Comparison of ENCODE assay signal across 13 mouse cellular contexts in the genomic region with DNA sequence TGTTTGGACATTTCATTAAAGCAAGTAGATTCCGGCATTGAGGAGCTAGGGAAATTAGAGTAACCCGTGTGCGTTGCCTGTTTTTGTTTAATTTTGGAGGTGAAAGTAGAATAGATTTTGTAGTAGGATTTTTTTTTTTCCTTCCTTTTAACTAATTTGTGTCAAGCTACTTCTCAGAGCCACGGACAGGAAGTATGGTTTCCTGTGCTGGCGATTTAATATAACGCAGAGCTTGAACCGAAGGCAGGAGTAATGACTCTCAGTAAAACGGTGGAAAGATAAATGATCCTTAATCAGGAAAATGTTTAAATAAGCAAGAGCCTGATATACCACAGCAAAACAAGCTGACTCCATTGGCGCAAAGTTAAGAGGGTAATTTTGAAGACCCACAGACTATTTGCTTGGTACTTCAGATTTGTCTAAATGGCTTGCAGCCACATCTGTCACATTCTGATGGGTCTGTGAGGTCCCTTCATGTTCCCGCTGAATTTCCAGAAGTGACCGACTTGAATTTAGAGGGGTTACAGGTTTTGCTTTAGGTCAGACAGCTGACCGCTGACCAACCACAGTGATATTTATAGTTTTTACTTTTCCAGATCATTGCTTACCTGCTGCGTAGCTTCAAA. TPM values are rescaled to one million over a fixed set of nuclear protein-coding genes. Genes with fewer than 3 reads are reported as not detected.
DNase-seq lines count a peak whose midpoint lies in the region; ATAC-seq and TF ChIP-seq lines count a peak whose summit lies in the region.
"Had no signal": no experiment of that assay in that cellular context is flagged by ENCODE, and none has a peak within 500 bp of the region (broad histone marks: within the 10 kb centered on the region; RNA-seq: fewer than 3 reads in every experiment).

No protein-coding gene starts in this region.

- 47% methylated on average over 13 of the region's 13 CpGs for WGBS in heart, embryonic 15.5 days
- 65% methylated on average over 13 of the region's 13 CpGs for WGBS in neural tube, embryonic 11.5 days
- 78% methylated on average over 13 of the region's 13 CpGs for WGBS in neural tube, embryonic 15.5 days
- 48% methylated on average over 13 of the region's 13 CpGs for WGBS in heart, postnatal 0 days

- no peak for ATAC-seq in heart, embryonic 15.5 days (replicated peaks; ENCODE audit: insufficient number of reproducible peaks, insufficient read depth, low FRiP score, low read depth)
- ATAC-seq in neural tube, embryonic 11.5 days (ENCODE audit: insufficient read depth, low FRiP score, low TSS enrichment): no peak
- ATAC-seq in neural tube, embryonic 15.5 days (ENCODE audit: low FRiP score): no peak
- no peak for ATAC-seq in heart, postnatal 0 days (ENCODE audit: insufficient read depth, low read depth)
- peak; percentile 35 for ATAC-seq in megakaryocyte progenitor cell, adult 5-6 weeks (replicated peaks; ENCODE audit: poor library complexity)
- ATAC-seq: midbrain, embryonic 13.5 days had no signal

- H3K4me1 ChIP-seq in heart, embryonic 15.5 days (replicated peaks): peaks cover 28% of the 10 kb centered on the region
- H3K4me1 ChIP-seq in neural tube, embryonic 11.5 days (ENCODE audit: control insufficient read depth, insufficient read depth, low read length): peaks cover 4% of the 10 kb centered on the region; the same call in 1 of the 2 replicates
- 0 out of 2 replicates have a peak, but pooled peaks cover 3% of the 10 kb centered on the region for H3K4me1 ChIP-seq in neural tube, embryonic 15.5 days
- peaks cover 3% of the 10 kb centered on the region; the same call in 1 of the 2 replicates for H3K4me1 ChIP-seq in heart, postnatal 0 days (ENCODE audit: control insufficient read depth, insufficient read depth)

- H3K4me3 ChIP-seq in heart, embryonic 15.5 days: no peak overlapping the region
- H3K4me3 ChIP-seq in neural tube, embryonic 11.5 days (ENCODE audit: low read depth, low read length): no peak overlapping the region
- no peak overlapping the region for H3K4me3 ChIP-seq in neural tube, embryonic 15.5 days (replicated peaks)
- no peak overlapping the region for H3K4me3 ChIP-seq in heart, postnatal 0 days (ENCODE audit: low read depth, low read length)
- no peak overlapping the region for H3K4me3 ChIP-seq in left cerebral cortex, adult 2 months
- H3K4me3 ChIP-seq: midbrain, embryonic 13.5 days had no signal

- DNase-seq in heart, postnatal 10 days: no peak
- DNase-seq in neural tube, embryonic 11.5 days (ENCODE audit: low spot score): no peak
- no peak for DNase-seq in heart, postnatal 0 days (ENCODE audit: low spot score)
- DNase-seq in right cerebral cortex, postnatal 14 days: no peak
- DNase-seq in left cerebral cortex, adult 2 months (ENCODE audit: extremely low spot score in 1 of 2, low spot score in 2 of 2): no peak
- DNase-seq: cerebellum, adult 9-11 months; gastrocnemius, postnatal 36 days had no signal

- H3K27ac ChIP-seq in heart, embryonic 15.5 days: peak overlapping the region; percentile 68
- peak overlapping the region; percentile 72 for H3K27ac ChIP-seq in neural tube, embryonic 11.5 days (ENCODE audit: low read depth, low read length)
- no peak overlapping the region for H3K27ac ChIP-seq in neural tube, embryonic 15.5 days (replicated peaks)
- 0 out of 2 replicates have a peak overlapping the region, but pooled peaks have one; percentile 30 for H3K27ac ChIP-seq in heart, postnatal 0 days (ENCODE audit: low read depth)
- no peak overlapping the region for H3K27ac ChIP-seq in left cerebral cortex, adult 2 months
- H3K27ac ChIP-seq: liver, embryonic 14.5 days; midbrain, embryonic 13.5 days had no signal

- no peaks in the 10 kb centered on the region for H3K9me3 ChIP-seq in heart, embryonic 15.5 days (replicated peaks)
- no peaks in the 10 kb centered on the region for H3K9me3 ChIP-seq in neural tube, embryonic 11.5 days (ENCODE audit: control insufficient read depth, low read length)
- no peaks in the 10 kb centered on the region for H3K9me3 ChIP-seq in neural tube, embryonic 15.5 days (replicated peaks)
- H3K9me3 ChIP-seq in heart, postnatal 0 days (replicated peaks; ENCODE audit: control insufficient read depth, low read length): no peaks in the 10 kb centered on the region
- H3K9me3 ChIP-seq: midbrain, embryonic 13.5 days had no signal

- H3K27me3 ChIP-seq in heart, embryonic 15.5 days: no peaks in the 10 kb centered on the region
- no peaks in the 10 kb centered on the region for H3K27me3 ChIP-seq in neural tube, embryonic 11.5 days (ENCODE audit: control insufficient read depth, insufficient read depth, low read length)
- no peaks in the 10 kb centered on the region for H3K27me3 ChIP-seq in neural tube, embryonic 15.5 days (replicated peaks)
- H3K27me3 ChIP-seq in heart, postnatal 0 days (ENCODE audit: control insufficient read depth, insufficient read depth, low read length): no peaks in the 10 kb centered on the region
- H3K27me3 ChIP-seq: midbrain, embryonic 13.5 days had no signal

- no peak overlapping the region for H3K9ac ChIP-seq in heart, embryonic 15.5 days
- H3K9ac ChIP-seq in neural tube, embryonic 11.5 days (ENCODE audit: low read length): no peak overlapping the region
- no peak overlapping the region for H3K9ac ChIP-seq in neural tube, embryonic 15.5 days (replicated peaks)
- no peak overlapping the region for H3K9ac ChIP-seq in heart, postnatal 0 days (replicated peaks; ENCODE audit: low read depth, low read length)
- H3K9ac ChIP-seq: liver, embryonic 14.5 days; midbrain, embryonic 13.5 days had no signal

- no peak for TF ChIP-seq EP300 in heart, postnatal 0 days (IDR thresholded peaks at IDR 0.05; ENCODE audit: low read depth)

- no peak for TF ChIP-seq CTCF in heart, postnatal 0 days (IDR thresholded peaks at IDR 0.05; ENCODE audit: low read depth)
- TF ChIP-seq CTCF in left cerebral cortex, adult 2 months (IDR thresholded peaks at IDR 0.05): no peak

- H3K36me3 ChIP-seq in heart, embryonic 15.5 days: no peaks in the 10 kb centered on the region
- H3K36me3 ChIP-seq in neural tube, embryonic 11.5 days (ENCODE audit: control insufficient read depth, insufficient read depth, low read length): no peaks in the 10 kb centered on the region
- no peaks in the 10 kb centered on the region for H3K36me3 ChIP-seq in neural tube, embryonic 15.5 days
- H3K36me3 ChIP-seq in heart, postnatal 0 days (replicated peaks; ENCODE audit: control insufficient read depth, insufficient read depth, low read length): no peaks in the 10 kb centered on the region
- H3K36me3 ChIP-seq: midbrain, embryonic 13.5 days had no signal

- intact Hi-C loops in heart, postnatal 10 days (cut with DNase I): no loop called here
- intact Hi-C loops in left cerebral cortex, adult 2 months (cut with DNase I): no loop called here

- H3K4me2 ChIP-seq in heart, embryonic 15.5 days: peak overlapping the region; percentile 1; the same call in 1 of the 2 replicates
- H3K4me2 ChIP-seq in neural tube, embryonic 11.5 days (ENCODE audit: low read depth): no peak overlapping the region
- H3K4me2 ChIP-seq in neural tube, embryonic 15.5 days: no peak overlapping the region
- 0 out of 2 replicates have a peak overlapping the region, but pooled peaks have one; percentile 6 for H3K4me2 ChIP-seq in heart, postnatal 0 days (ENCODE audit: low read depth, low read length)
- H3K4me2 ChIP-seq: midbrain, embryonic 13.5 days had no signal

RNA-seq across cellular contexts. Expression of gene 4930558K02Rik, which starts 38.7 kb away (rescaled TPM):
- not detected in 2 replicates for polyA plus RNA-seq in heart, embryonic 15.5 days (2015; fragmentation: Nextera tagmentation; extraction: Ambion mirVana)
- total RNA-seq in heart, postnatal 10 days (2021): not detected
- not detected in 2 replicates for polyA plus RNA-seq in neural tube, embryonic 11.5 days (2014; fragmentation: Nextera tagmentation; extraction: Ambion mirVana)
- polyA plus RNA-seq in neural tube, embryonic 15.5 days (2015; fragmentation: Nextera tagmentation; extraction: Ambion mirVana): 0.20 and 0.24 TPM in 2 replicates
- not detected in 2 replicates for total RNA-seq in heart, postnatal 0 days (2014; rRNA removed; ENCODE audit: low replicate concordance)
- polyA plus RNA-seq in heart, postnatal 0 days (2015; fragmentation: Nextera tagmentation; extraction: Ambion mirVana): not detected in 2 replicates
- total RNA-seq in megakaryocyte progenitor cell, adult 5-6 weeks (2015): 0.39 TPM in 1 of 2 replicates, not detected in the other
- not detected in 2 replicates for total RNA-seq in megakaryocyte progenitor cell, adult 5-6 weeks (2017)
- not detected for total RNA-seq in left cerebral cortex, adult 2 months (2021)
- total RNA-seq: gastrocnemius, postnatal 36 days had no signal
- polyA plus RNA-seq: large intestine, adult 2 months; liver, embryonic 14.5 days; midbrain, embryonic 13.5 days had no signal

RNA-seq across cellular contexts. Expression of gene Pigc, which starts 49.1 kb away (rescaled TPM):
- polyA plus RNA-seq in heart, embryonic 15.5 days (2015; fragmentation: Nextera tagmentation; extraction: Ambion mirVana): 25.4 and 29.3 TPM in 2 replicates
- total RNA-seq in heart, postnatal 10 days (2021): 10 to 100 TPM; 20.6 to 21.9 TPM
- polyA plus RNA-seq in neural tube, embryonic 11.5 days (2014; fragmentation: Nextera tagmentation; extraction: Ambion mirVana): 34.7 and 38.4 TPM in 2 replicates
- polyA plus RNA-seq in neural tube, embryonic 15.5 days (2015; fragmentation: Nextera tagmentation; extraction: Ambion mirVana): 33.8 and 35.5 TPM in 2 replicates
- total RNA-seq in heart, postnatal 0 days (2014; rRNA removed; ENCODE audit: low replicate concordance): 19.1 and 24.0 TPM in 2 replicates
- polyA plus RNA-seq in heart, postnatal 0 days (2015; fragmentation: Nextera tagmentation; extraction: Ambion mirVana): 25.0 and 25.8 TPM in 2 replicates
- total RNA-seq in megakaryocyte progenitor cell, adult 5-6 weeks (2015): 11.9 and 13.7 TPM in 2 replicates
- 17.4 and 20.1 TPM in 2 replicates for total RNA-seq in megakaryocyte progenitor cell, adult 5-6 weeks (2017)
- 10 to 100 TPM; 13.2 to 13.6 TPM for total RNA-seq in left cerebral cortex, adult 2 months (2021)

Comparison
In these comparisons a context has a peak if more than half of its experiments do, and no peak if none do; other contexts are left out.
1. H3K27ac ChIP-seq: peak in heart, embryonic 15.5 days (single experiment), neural tube, embryonic 11.5 days (single experiment) and heart, postnatal 0 days (single experiment); none in neural tube, embryonic 15.5 days (single experiment) and left cerebral cortex, adult 2 months (single experiment).
2. H3K4me2 ChIP-seq: peak in heart, embryonic 15.5 days (single experiment) and heart, postnatal 0 days (single experiment); none in neural tube, embryonic 11.5 days (single experiment) and neural tube, embryonic 15.5 days (single experiment).